Mouse (Mus musculus): ENCODE measurements at regions not wholly inside any gene's neighbourhood (a gene's known extent, or its start where the extent isn't known, plus 50 kb on each side); places are given as distances from the start of the nearest gene placed in this dataset.

GRCm38 (mm10) chr3:18928401-18929104, 699.9 kb downstream of the 1700064H15Rik start:
- WGBS, result 81% methylated on average over 3 of the region's 3 CpGs
- no peaks in the 10 kb centered on the region for H3K4me1 ChIP-seq (replicated peaks; ENCODE audit: control insufficient read depth, insufficient read depth, low read length)
- no peak overlapping the region for H3K9ac ChIP-seq (ENCODE audit: low read depth, low read length)
- no peak for ATAC-seq
- no peaks in the 10 kb centered on the region for H3K36me3 ChIP-seq (ENCODE audit: control insufficient read depth, insufficient read depth)
- no peak overlapping the region for H3K4me2 ChIP-seq (replicated peaks; ENCODE audit: low read depth)
- no peak overlapping the region for H3K27ac ChIP-seq (ENCODE audit: low read depth, low read length)
- no peaks in the 10 kb centered on the region for H3K9me3 ChIP-seq (ENCODE audit: control insufficient read depth)
- no peak overlapping the region for H3K4me3 ChIP-seq (ENCODE audit: low read depth, low read length)
- H3K27me3 ChIP-seq (replicated peaks; ENCODE audit: control insufficient read depth, insufficient read depth, low read length), result no peaks in the 10 kb centered on the region
- no peak for TF ChIP-seq CTCF (IDR thresholded peaks at IDR 0.05; ENCODE audit: low read depth)

GRCm38 (mm10) chr3:18929105-18929492, 699.4 kb downstream of the 1700064H15Rik start:
- TF ChIP-seq CTCF (IDR thresholded peaks at IDR 0.05; ENCODE audit: low read depth), result no peak
- Histone ChIP-seq H3K36me3 (ENCODE audit: control insufficient read depth, insufficient read depth) (no peaks in the 10 kb centered on the region), H3K27me3 (replicated peaks; ENCODE audit: control insufficient read depth, insufficient read depth, low read length) (no peaks in the 10 kb centered on the region), H3K4me3 (ENCODE audit: low read depth, low read length) (no peak overlapping the region), H3K4me2 (replicated peaks; ENCODE audit: low read depth) (no peak overlapping the region), H3K4me1 (replicated peaks; ENCODE audit: control insufficient read depth, insufficient read depth, low read length) (no peaks in the 10 kb centered on the region), H3K9me3 (ENCODE audit: control insufficient read depth) (no peaks in the 10 kb centered on the region), H3K27ac (ENCODE audit: low read depth, low read length) (no peak overlapping the region), H3K9ac (ENCODE audit: low read depth, low read length) (no peak overlapping the region)
- ATAC-seq, result no peak
- 88% methylated on average over 3 of the region's 3 CpGs for WGBS

- H3K9ac ChIP-seq (ENCODE audit: low read depth, low read length), result no peak overlapping the region
- ATAC-seq, result no peak
- H3K4me2 ChIP-seq (replicated peaks; ENCODE audit: low read depth), result no peak overlapping the region
- no peak overlapping the region for H3K4me3 ChIP-seq (ENCODE audit: low read depth, low read length)
- 65% methylated on average over 13 of the region's 13 CpGs for WGBS
- no peaks in the 10 kb centered on the region for H3K4me1 ChIP-seq (replicated peaks; ENCODE audit: control insufficient read depth, insufficient read depth, low read length)
- H3K27me3 ChIP-seq (replicated peaks; ENCODE audit: control insufficient read depth, insufficient read depth, low read length), result no peaks in the 10 kb centered on the region
- no peaks in the 10 kb centered on the region for H3K9me3 ChIP-seq (ENCODE audit: control insufficient read depth)
- H3K27ac ChIP-seq (ENCODE audit: low read depth, low read length), result no peak overlapping the region
- TF ChIP-seq CTCF (IDR thresholded peaks at IDR 0.05; ENCODE audit: low read depth), result no peak
- no peaks in the 10 kb centered on the region for H3K36me3 ChIP-seq (ENCODE audit: control insufficient read depth, insufficient read depth)
Observed at GRCm38 (mm10) chr3:18932983-18933726, 695.3 kb downstream of the 1700064H15Rik start.

- Histone ChIP-seq H3K4me3 (ENCODE audit: low read depth, low read length) (no peak overlapping the region), H3K27me3 (replicated peaks; ENCODE audit: control insufficient read depth, insufficient read depth, low read length) (no peaks in the 10 kb centered on the region), H3K27ac (ENCODE audit: low read depth, low read length) (no peak overlapping the region), H3K4me2 (replicated peaks; ENCODE audit: low read depth) (no peak overlapping the region), H3K36me3 (ENCODE audit: control insufficient read depth, insufficient read depth) (no peaks in the 10 kb centered on the region), H3K4me1 (replicated peaks; ENCODE audit: control insufficient read depth, insufficient read depth, low read length) (no peaks in the 10 kb centered on the region), H3K9ac (ENCODE audit: low read depth, low read length) (no peak overlapping the region), H3K9me3 (ENCODE audit: control insufficient read depth) (no peaks in the 10 kb centered on the region)
- no peak for TF ChIP-seq CTCF (IDR thresholded peaks at IDR 0.05; ENCODE audit: low read depth)
- no peak for ATAC-seq
- 93% methylated on average over 2 of the region's 2 CpGs for WGBS
Observed at GRCm38 (mm10) chr3:18934891-18935290, 693.6 kb downstream of the 1700064H15Rik start.

GRCm38 (mm10) chr3:18937333-18938122, 690.9 kb downstream of the 1700064H15Rik start:
- no peaks in the 10 kb centered on the region for H3K9me3 ChIP-seq (ENCODE audit: control insufficient read depth)
- H3K36me3 ChIP-seq (ENCODE audit: control insufficient read depth, insufficient read depth), result no peaks in the 10 kb centered on the region
- 80% methylated on average over 20 of the region's 20 CpGs for WGBS
- no peak overlapping the region for H3K4me2 ChIP-seq (replicated peaks; ENCODE audit: low read depth)
- ATAC-seq, result no peak
- no peak for TF ChIP-seq CTCF (IDR thresholded peaks at IDR 0.05; ENCODE audit: low read depth)
- H3K9ac ChIP-seq (ENCODE audit: low read depth, low read length), result no peak overlapping the region
- no peaks in the 10 kb centered on the region for H3K27me3 ChIP-seq (replicated peaks; ENCODE audit: control insufficient read depth, insufficient read depth, low read length)
- no peaks in the 10 kb centered on the region for H3K4me1 ChIP-seq (replicated peaks; ENCODE audit: control insufficient read depth, insufficient read depth, low read length)
- no peak overlapping the region for H3K4me3 ChIP-seq (ENCODE audit: low read depth, low read length)
- no peak overlapping the region for H3K27ac ChIP-seq (ENCODE audit: low read depth, low read length)
